22 mouse cellular contexts compared by ENCODE assay signal in genomic region chr14:22942569-22942968, GRCm38 (mm10).
DNase-seq lines count a peak whose midpoint lies in the region; ATAC-seq and TF ChIP-seq lines count a peak whose summit lies in the region.
"Had no signal": no experiment of that assay in that cellular context is flagged by ENCODE, and none has a peak within 500 bp of the region (broad histone marks: within the 10 kb centered on the region; RNA-seq: fewer than 3 reads in every experiment).

No protein-coding gene starts in this region.

- peak; percentile 29 to 42; a peak in 2 of 4 replicates for TF ChIP-seq EP300 in MEL (IDR thresholded peaks at IDR 0.05; ENCODE audit: low read depth in 1 of 2, low read length in 2 of 2)

- H3K4me1 ChIP-seq in MEL (ENCODE audit: control insufficient read depth in 1 of 2, insufficient read depth in 2 of 2, low read length in 2 of 2): peaks cover 4 to 15% of the 10 kb centered on the region in 2 experiments; a peak in 3 of 4 replicates

- no peaks in the 10 kb centered on the region for H3K79me2 ChIP-seq in MEL (ENCODE audit: control insufficient read depth, insufficient read depth, low read length, poor library complexity)

- no peak for TF ChIP-seq POLR2A in MEL (IDR thresholded peaks at IDR 0.05; ENCODE audit: control insufficient read depth in 1 of 2, insufficient read depth in 1 of 2, low read depth in 1 of 2, low read length in 2 of 2, poor library complexity in 1 of 2)

- TF ChIP-seq RAD21 in MEL (IDR thresholded peaks at IDR 0.05; ENCODE audit: low read depth, low read length): no peak

- no peak for DNase-seq in MEL (ENCODE audit: low read depth, low spot score)
- DNase-seq in thymus, postnatal 36 days: no peak
- DNase-seq: adrenal gland, adult 2 months; adrenal gland, adult 8-10 months; adrenal gland, postnatal 10 days; adrenal gland, postnatal 14 days; adrenal gland, postnatal 25 days; adrenal gland, postnatal 36 days; B cell, adult 2 months; cerebellum, adult 11 months; cerebellum, adult 11-12 months; cerebellum, adult 18-20 months; cerebellum, adult 2 months had no signal

- no peak overlapping the region for H3K4me3 ChIP-seq in MEL (ENCODE audit: control insufficient read depth in 1 of 2, insufficient read depth in 1 of 2, low read depth in 2 of 2, low read length in 2 of 2)

- H3K27me3 ChIP-seq in MEL (ENCODE audit: control insufficient read depth in 1 of 2, insufficient read depth in 2 of 2, low read length in 2 of 2): no peaks in the 10 kb centered on the region
- H3K27me3 ChIP-seq: CH12.LX, Patski had no signal

- no peak for TF ChIP-seq CTCF in MEL (IDR thresholded peaks at IDR 0.05 in 2 of 3, conservative IDR thresholded peaks at IDR 0.05 in 1 of 3; ENCODE audit: control insufficient read depth in 1 of 3, insufficient read depth in 1 of 3, low read depth in 2 of 3, low read length in 3 of 3, poor library complexity in 1 of 3, severe bottlenecking in 1 of 3)

- peak; percentile 50; the same call in 1 of the 2 replicates for ATAC-seq in megakaryocyte progenitor cell, adult 5-6 weeks (replicated peaks; ENCODE audit: poor library complexity)
- ATAC-seq in megakaryocyte-erythroid progenitor cell, adult 5-6 weeks (replicated peaks; ENCODE audit: low FRiP score, low TSS enrichment, poor library complexity, severe bottlenecking): peak; percentile 67
- ATAC-seq in erythroblast, adult 5-6 weeks (replicated peaks; ENCODE audit: low FRiP score, poor library complexity, severe bottlenecking): no peak
- ATAC-seq in erythroid progenitor cell, adult 5-6 weeks (replicated peaks; ENCODE audit: low FRiP score, poor library complexity, severe bottlenecking): no peak
- ATAC-seq: activated CD4-positive, CD25-positive, alpha-beta regulatory T cell, adult 4 months; CD4-positive, CD25-positive, alpha-beta regulatory T cell, adult 4 months; Patski had no signal

- H3K36me3 ChIP-seq in MEL (ENCODE audit: control insufficient read depth in 1 of 2, insufficient read depth in 2 of 2, low read length in 2 of 2): peaks cover 0 to 7% of the 10 kb centered on the region in 2 experiments; a peak in 2 of 4 replicates
- H3K36me3 ChIP-seq: G1E had no signal

- H3K9me3 ChIP-seq in MEL (replicated peaks; ENCODE audit: insufficient read depth, low read length): no peaks in the 10 kb centered on the region

- no peak overlapping the region for H3K27ac ChIP-seq in MEL (ENCODE audit: control insufficient read depth, low read depth, low read length)

- H3K9ac ChIP-seq in MEL (ENCODE audit: control insufficient read depth, low read depth, low read length, poor library complexity, severe bottlenecking): no peak overlapping the region

TF ChIP-seq in MEL, 35 proteins besides CTCF, POLR2A, EP300 and RAD21:
- no peak for TF ChIP-seq NELFE (IDR thresholded peaks at IDR 0.05; ENCODE audit: low read depth, low read length)
- TF ChIP-seq TCF12 (IDR thresholded peaks at IDR 0.05; ENCODE audit: low read depth, low read length): 0 out of 2 replicates have a peak, but pooled peaks have one; percentile 22

Comparison
In these comparisons a context has a peak if more than half of its experiments do, and no peak if none do; other contexts are left out.
1. ATAC-seq: peak in megakaryocyte progenitor cell, adult 5-6 weeks (single experiment) and megakaryocyte-erythroid progenitor cell, adult 5-6 weeks (single experiment); none in erythroblast, adult 5-6 weeks (single experiment) and erythroid progenitor cell, adult 5-6 weeks (single experiment).